Mouse (Mus musculus): ENCODE results near the gene Nudt22. TPM values are rescaled to one million over a fixed set of nuclear protein-coding genes. Genes with fewer than 3 reads are reported as not detected.
A peak's percentile ranks its signal among the peaks of the same experiment; 100 is the strongest.

Nudt22 gene
- polyA plus RNA-seq, 1 experiment from 2014 or later: 19.5 TPM

DNA sequence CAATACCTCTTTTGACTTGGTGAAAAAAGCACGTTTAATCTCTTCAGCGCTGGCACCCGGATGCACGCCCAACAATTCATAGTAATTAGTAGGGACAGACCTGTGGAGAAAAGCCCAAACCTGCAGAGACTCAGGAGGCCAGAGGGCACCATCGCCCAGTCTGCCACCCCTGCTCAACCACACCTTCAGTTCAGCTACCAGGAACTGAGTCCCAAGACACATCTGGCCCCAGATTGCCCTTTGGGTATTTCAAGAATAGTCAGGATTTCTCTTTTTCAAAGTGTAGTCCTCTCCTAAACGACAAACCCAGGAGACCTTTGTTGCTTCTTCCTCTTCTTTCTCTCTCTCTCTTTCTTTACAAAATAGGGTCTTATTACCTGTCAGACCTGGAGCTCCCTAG, 5.2 kb downstream of the Nudt22 start:
- DNase-seq (ENCODE audit: low spot score, missing footprints) (no peak), ATAC-seq (ENCODE audit: low FRiP score) (no peak)
- no peaks in the 10 kb centered on the region for H3K9me3 ChIP-seq (ENCODE audit: control insufficient read depth, low read length)
- peaks cover 30% of the 10 kb centered on the region for H3K4me1 ChIP-seq (ENCODE audit: control insufficient read depth, insufficient read depth, low read length)
- no peaks in the 10 kb centered on the region for H3K36me3 ChIP-seq (ENCODE audit: control insufficient read depth, insufficient read depth, low read length)
- WGBS: 90% methylated on average over 6 of the region's 6 CpGs
- H3K4me3 ChIP-seq (ENCODE audit: low read depth, low read length): no peak overlapping the region
- no peak overlapping the region for H3K27ac ChIP-seq (ENCODE audit: low read depth, low read length)
- H3K27me3 ChIP-seq (ENCODE audit: control insufficient read depth, insufficient read depth, low read length): no peaks in the 10 kb centered on the region
- no peak overlapping the region for H3K4me2 ChIP-seq
- H3K9ac ChIP-seq (ENCODE audit: low read length): no peak overlapping the region

- ATAC-seq (ENCODE audit: low FRiP score) (no peak), DNase-seq (ENCODE audit: low spot score, missing footprints) (no peak)
- 87% methylated on average over 8 of the region's 8 CpGs for WGBS
- no peaks in the 10 kb centered on the region; the same call in 1 of the 2 replicates for H3K36me3 ChIP-seq (ENCODE audit: control insufficient read depth, insufficient read depth, low read length)
- no peak overlapping the region for H3K27ac ChIP-seq (ENCODE audit: low read depth, low read length)
- H3K9me3 ChIP-seq (ENCODE audit: control insufficient read depth, low read length): no peaks in the 10 kb centered on the region
- no peak overlapping the region for H3K4me2 ChIP-seq
- H3K4me3 ChIP-seq (ENCODE audit: low read depth, low read length): no peak overlapping the region
- no peaks in the 10 kb centered on the region for H3K27me3 ChIP-seq (ENCODE audit: control insufficient read depth, insufficient read depth, low read length)
- H3K4me1 ChIP-seq (ENCODE audit: control insufficient read depth, insufficient read depth, low read length): peaks cover 23% of the 10 kb centered on the region
- H3K9ac ChIP-seq (ENCODE audit: low read length): no peak overlapping the region
Measured at GRCm38 (mm10) chr19:6989251-6989650, 6.7 kb downstream of the Nudt22 start.

GRCm38 (mm10) chr19:6987904-6988285, 8.0 kb downstream of the Nudt22 start:
- peak; percentile 25; the same call in 1 of the 2 replicates for ATAC-seq (ENCODE audit: low FRiP score)
- no peak for DNase-seq (ENCODE audit: low spot score, missing footprints)

DNA sequence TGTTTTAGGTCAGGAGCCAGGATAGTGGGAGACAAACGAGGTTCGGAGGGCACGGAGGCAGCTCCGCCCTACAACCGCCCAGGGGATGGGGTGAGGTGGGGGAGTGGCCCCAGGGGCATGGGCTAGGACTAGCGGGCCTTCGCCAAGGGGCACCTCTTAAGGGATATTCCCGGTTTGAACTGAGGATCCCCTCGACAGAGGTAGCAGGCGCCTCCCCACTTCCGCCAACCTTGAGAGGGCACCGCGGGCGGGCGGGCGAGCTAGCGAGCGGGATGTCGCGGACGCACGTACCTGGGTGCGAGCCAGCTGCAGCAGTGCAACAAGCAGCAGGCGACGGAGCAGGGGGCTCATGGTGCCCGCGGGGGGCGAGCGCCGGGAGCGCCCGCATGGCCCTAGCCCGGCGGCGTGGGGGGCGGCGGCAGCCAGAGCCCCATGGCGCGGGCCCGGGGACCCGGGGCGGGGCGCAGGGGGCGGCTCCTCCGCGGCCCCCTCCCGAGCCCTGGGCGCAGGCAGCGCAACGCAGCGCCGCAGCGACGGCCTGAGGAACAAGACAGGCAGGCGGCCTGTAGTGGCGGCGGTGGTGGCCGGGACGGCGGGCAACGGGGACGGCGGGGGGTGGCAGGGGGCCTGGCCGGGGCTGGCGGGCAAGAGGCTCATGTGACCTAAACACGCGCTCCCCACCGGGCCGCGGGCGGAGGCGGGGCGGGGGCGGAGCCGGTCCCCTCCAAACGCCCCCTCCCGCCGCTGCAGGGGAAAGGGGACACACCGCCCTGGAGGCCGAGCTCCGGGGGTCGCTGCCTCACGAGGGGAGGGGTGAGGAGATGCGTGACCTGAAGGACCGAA, 8.6 kb downstream of the Nudt22 start, which contains the start of gene Vegfb:
TSS of gene Vegfb (minus strand) at position 591 of the 843 bp plus-strand sequence.
- Histone ChIP-seq H3K27me3 (ENCODE audit: control insufficient read depth, insufficient read depth, low read length) (no peaks in the 10 kb centered on the region), H3K4me1 (ENCODE audit: control insufficient read depth, insufficient read depth, low read length) (peaks cover 18% of the 10 kb centered on the region), H3K4me2 (peak within 1 kb of the TSS; percentile 77), H3K36me3 (ENCODE audit: control insufficient read depth, insufficient read depth, low read length) (peaks cover 2% of the 10 kb centered on the region; the same call in 1 of the 2 replicates), H3K9ac (ENCODE audit: low read length) (peak within 1 kb of the TSS; percentile 72), H3K9me3 (ENCODE audit: control insufficient read depth, low read length) (no peaks in the 10 kb centered on the region), H3K27ac (ENCODE audit: low read depth, low read length) (peak within 1 kb of the TSS; percentile 26; the same call in 1 of the 2 replicates), H3K4me3 (ENCODE audit: low read depth, low read length) (peak within 1 kb of the TSS; percentile 55)
- DNase-seq (ENCODE audit: low spot score, missing footprints) (peak; percentile 94), ATAC-seq (ENCODE audit: low FRiP score) (peak; percentile 61)
- WGBS: under 1% methylated on average over 68 of the region's 85 CpGs

More at GRCm38 (mm10) chr19:6987904-6988285, 8.0 kb downstream of the Nudt22 start:
- peak overlapping the region; percentile 55 for H3K4me3 ChIP-seq (ENCODE audit: low read depth, low read length)
- H3K9me3 ChIP-seq (ENCODE audit: control insufficient read depth, low read length): no peaks in the 10 kb centered on the region
- WGBS: 5% methylated on average over 8 of the region's 8 CpGs
- H3K27ac ChIP-seq (ENCODE audit: low read depth, low read length): peak overlapping the region; percentile 26; the same call in 1 of the 2 replicates
- H3K9ac ChIP-seq (ENCODE audit: low read length): peak overlapping the region; percentile 72
- peak overlapping the region; percentile 77 for H3K4me2 ChIP-seq
- no peaks in the 10 kb centered on the region; the same call in 1 of the 2 replicates for H3K36me3 ChIP-seq (ENCODE audit: control insufficient read depth, insufficient read depth, low read length)
- H3K4me1 ChIP-seq (ENCODE audit: control insufficient read depth, insufficient read depth, low read length): peaks cover 19% of the 10 kb centered on the region
- H3K27me3 ChIP-seq (ENCODE audit: control insufficient read depth, insufficient read depth, low read length): no peaks in the 10 kb centered on the region

DNA sequence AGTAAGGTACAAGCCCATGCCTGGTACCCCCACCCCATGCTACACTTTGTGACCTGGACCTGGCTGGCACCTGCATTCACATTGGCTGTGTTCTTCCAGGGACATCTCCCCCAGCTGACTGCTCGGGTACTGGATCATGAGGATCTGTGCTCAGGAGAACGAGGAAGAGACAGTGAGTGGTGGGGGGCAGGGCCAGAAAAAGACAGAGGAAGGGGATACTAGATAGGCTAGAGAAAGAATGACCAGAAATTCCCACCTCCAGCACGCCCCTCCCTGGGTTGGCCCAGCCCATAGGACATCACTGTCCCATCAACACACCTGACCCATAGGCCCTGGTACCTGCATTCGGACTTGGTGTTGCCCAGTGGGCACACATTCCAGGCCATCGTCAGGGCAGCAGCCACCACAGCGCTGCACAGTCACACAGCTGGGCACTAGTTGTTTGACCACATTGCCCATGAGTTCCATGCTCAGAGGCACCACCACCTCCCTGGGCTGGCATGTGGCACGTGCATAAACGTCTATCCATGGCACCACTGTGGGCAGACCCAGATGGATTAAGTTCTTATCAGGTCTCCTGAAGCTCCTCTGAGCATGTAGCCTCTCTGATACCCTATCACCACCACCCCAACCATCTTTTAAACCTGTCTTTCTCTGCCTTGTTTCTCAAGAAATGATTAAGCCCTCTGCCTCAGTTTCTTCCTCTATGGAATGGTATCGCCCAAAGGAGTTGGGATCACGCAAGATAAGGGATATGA, 9.8 kb downstream of the Nudt22 start:
- DNase-seq (ENCODE audit: low spot score, missing footprints) (no peak), ATAC-seq (ENCODE audit: low FRiP score) (no peak)
- H3K4me1 ChIP-seq (ENCODE audit: control insufficient read depth, insufficient read depth, low read length): peaks cover 16% of the 10 kb centered on the region
- H3K4me2 ChIP-seq: peak overlapping the region; percentile 77
- H3K36me3 ChIP-seq (ENCODE audit: control insufficient read depth, insufficient read depth, low read length): peaks cover 2% of the 10 kb centered on the region; the same call in 1 of the 2 replicates
- WGBS: 76% methylated on average over 10 of the region's 10 CpGs
- no peak overlapping the region for H3K27ac ChIP-seq (ENCODE audit: low read depth, low read length)
- peak overlapping the region; percentile 72 for H3K9ac ChIP-seq (ENCODE audit: low read length)
- no peaks in the 10 kb centered on the region for H3K9me3 ChIP-seq (ENCODE audit: control insufficient read depth, low read length)
- peak overlapping the region; percentile 55 for H3K4me3 ChIP-seq (ENCODE audit: low read depth, low read length)
- no peaks in the 10 kb centered on the region for H3K27me3 ChIP-seq (ENCODE audit: control insufficient read depth, insufficient read depth, low read length)

- H3K27me3 ChIP-seq (ENCODE audit: control insufficient read depth, insufficient read depth, low read length): no peaks in the 10 kb centered on the region
- no peak overlapping the region for H3K4me2 ChIP-seq
- ATAC-seq (ENCODE audit: low FRiP score): no peak
- no peak overlapping the region for H3K9ac ChIP-seq (ENCODE audit: low read length)
- H3K9me3 ChIP-seq (ENCODE audit: control insufficient read depth, low read length): no peaks in the 10 kb centered on the region
- no peak for DNase-seq (ENCODE audit: low spot score, missing footprints)
- no peak overlapping the region for H3K27ac ChIP-seq (ENCODE audit: low read depth, low read length)
- WGBS: 86% methylated on average over 19 of the region's 19 CpGs
- H3K36me3 ChIP-seq (ENCODE audit: control insufficient read depth, insufficient read depth, low read length): peaks cover 2% of the 10 kb centered on the region; the same call in 1 of the 2 replicates
- no peak overlapping the region for H3K4me3 ChIP-seq (ENCODE audit: low read depth, low read length)
- H3K4me1 ChIP-seq (ENCODE audit: control insufficient read depth, insufficient read depth, low read length): peaks cover 20% of the 10 kb centered on the region
Measured at GRCm38 (mm10) chr19:6985300-6985699, 10.6 kb downstream of the Nudt22 start.

GRCm38 (mm10) chr19:6983621-6984020, 12.3 kb downstream of the Nudt22 start:
- Histone ChIP-seq H3K27ac (ENCODE audit: low read depth, low read length) (no peak overlapping the region), H3K4me1 (ENCODE audit: control insufficient read depth, insufficient read depth, low read length) (peaks cover 27% of the 10 kb centered on the region), H3K4me3 (ENCODE audit: low read depth, low read length) (no peak overlapping the region), H3K36me3 (ENCODE audit: control insufficient read depth, insufficient read depth, low read length) (peaks cover 2% of the 10 kb centered on the region; the same call in 1 of the 2 replicates), H3K9ac (ENCODE audit: low read length) (no peak overlapping the region), H3K27me3 (ENCODE audit: control insufficient read depth, insufficient read depth, low read length) (no peaks in the 10 kb centered on the region), H3K9me3 (ENCODE audit: control insufficient read depth, low read length) (no peaks in the 10 kb centered on the region), H3K4me2 (no peak overlapping the region)
- WGBS: 73% methylated on average over 5 of the region's 5 CpGs
- ATAC-seq (ENCODE audit: low FRiP score) (no peak), DNase-seq (ENCODE audit: low spot score, missing footprints) (no peak)

GRCm38 (mm10) chr19:6981465-6981864, 14.5 kb downstream of the Nudt22 start:
- WGBS: 90% methylated on average over 4 of the region's 4 CpGs

More at GRCm38 (mm10) chr19:6981465-6981864, 14.5 kb downstream of the Nudt22 start:
- H3K27ac ChIP-seq (ENCODE audit: low read depth, low read length): no peak overlapping the region
- no peak overlapping the region for H3K4me3 ChIP-seq (ENCODE audit: low read depth, low read length)
- H3K36me3 ChIP-seq (ENCODE audit: control insufficient read depth, insufficient read depth, low read length): peaks cover 14% of the 10 kb centered on the region
- no peak overlapping the region for H3K4me2 ChIP-seq
- H3K9ac ChIP-seq (ENCODE audit: low read length): no peak overlapping the region
- no peaks in the 10 kb centered on the region for H3K27me3 ChIP-seq (ENCODE audit: control insufficient read depth, insufficient read depth, low read length)
- peaks cover 35% of the 10 kb centered on the region for H3K4me1 ChIP-seq (ENCODE audit: control insufficient read depth, insufficient read depth, low read length)
- ATAC-seq (ENCODE audit: low FRiP score) (no peak), DNase-seq (ENCODE audit: low spot score, missing footprints) (no peak)
- H3K9me3 ChIP-seq (ENCODE audit: control insufficient read depth, low read length): no peaks in the 10 kb centered on the region
